In the genomic region with DNA sequence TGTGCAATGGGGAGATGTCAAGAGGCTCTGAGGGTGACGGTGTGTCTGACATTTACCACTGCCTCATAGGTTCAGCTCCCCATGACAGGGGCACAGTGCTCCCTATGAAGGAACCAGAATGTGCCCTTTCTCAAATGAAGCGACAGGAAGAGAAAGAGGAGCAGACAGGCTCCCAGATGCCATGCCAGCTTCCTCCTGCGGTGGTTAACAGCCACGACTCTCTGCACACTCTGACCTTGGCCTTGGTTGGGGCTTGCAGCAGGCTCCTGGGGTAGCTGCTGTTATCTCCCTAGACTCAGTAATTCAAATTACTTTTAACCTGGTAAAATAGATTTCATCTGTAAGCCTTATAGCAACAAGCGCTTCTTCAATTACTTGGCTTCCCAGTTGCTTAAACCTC, we compare ENCODE assay signal across 24 mouse cellular contexts.
DNase-seq lines count a peak whose midpoint lies in the region; ATAC-seq and TF ChIP-seq lines count a peak whose summit lies in the region.
"Had no signal": no experiment of that assay in that cellular context is flagged by ENCODE, and none has a peak within 500 bp of the region (broad histone marks: within the 10 kb centered on the region; RNA-seq: fewer than 3 reads in every experiment).

No protein-coding gene starts in this region.

- H3K9me3 ChIP-seq in megakaryocyte, embryonic 14.5 days, result no peaks in the 10 kb centered on the region
- H3K9me3 ChIP-seq: forebrain, embryonic 13.5 days; heart, embryonic 15.5 days; hindbrain, embryonic 15.5 days had no signal

- no peak for ATAC-seq in megakaryocyte, adult 5-6 weeks (ENCODE audit: poor library complexity, severe bottlenecking)
- ATAC-seq in megakaryocyte progenitor cell, adult 5-6 weeks (replicated peaks; ENCODE audit: poor library complexity), result 0 out of 2 replicates have a peak, but pooled peaks have one; percentile 29
- ATAC-seq: CD4-positive, CD25-positive, alpha-beta regulatory T cell, adult 4 months; forebrain, embryonic 13.5 days; forebrain, embryonic 16.5 days had no signal

- peaks cover 6% of the 10 kb centered on the region for H3K27me3 ChIP-seq in megakaryocyte, embryonic 14.5 days (replicated peaks)
- H3K27me3 ChIP-seq in cerebellum, adult 2 months (ENCODE audit: control insufficient read depth, insufficient read depth, low read length), result no peaks in the 10 kb centered on the region
- H3K27me3 ChIP-seq: forebrain, embryonic 13.5 days; heart, embryonic 15.5 days; hindbrain, embryonic 15.5 days had no signal

- H3K27ac ChIP-seq in cerebellum, adult 2 months (ENCODE audit: insufficient read depth, low read length), result no peak overlapping the region
- H3K27ac ChIP-seq: forebrain, embryonic 10.5 days; forebrain, embryonic 13.5 days; heart, embryonic 15.5 days; hindbrain, embryonic 15.5 days had no signal

- H3K36me3 ChIP-seq in megakaryocyte, embryonic 14.5 days (replicated peaks; ENCODE audit: low read length), result no peaks in the 10 kb centered on the region
- H3K36me3 ChIP-seq: forebrain, embryonic 10.5 days; heart, embryonic 15.5 days; hindbrain, embryonic 15.5 days had no signal

- TF ChIP-seq POLR2A in cerebellum, adult 2 months (IDR thresholded peaks at IDR 0.05; ENCODE audit: borderline replicate concordance, insufficient read depth, low read length), result no peak

- 64% methylated on average over 5 of the region's 5 CpGs for WGBS in cerebellum, adult 2 months

- TF ChIP-seq CTCF in cerebellum, adult 2 months (IDR thresholded peaks at IDR 0.05; ENCODE audit: borderline replicate concordance, insufficient read depth, low read depth, low read length), result no peak

- peak overlapping the region; percentile 44 for H3K4me3 ChIP-seq in megakaryocyte, embryonic 14.5 days (replicated peaks)
- no peak overlapping the region for H3K4me3 ChIP-seq in cerebellum, adult 2 months (replicated peaks; ENCODE audit: insufficient read depth, low read depth, low read length)
- H3K4me3 ChIP-seq: forebrain, embryonic 10.5 days; forebrain, embryonic 13.5 days; heart, embryonic 15.5 days; hindbrain, embryonic 15.5 days had no signal

- peaks cover 12% of the 10 kb centered on the region for H3K4me1 ChIP-seq in megakaryocyte, embryonic 14.5 days
- peaks cover 4% of the 10 kb centered on the region; the same call in 1 of the 2 replicates for H3K4me1 ChIP-seq in cerebellum, adult 2 months (ENCODE audit: control insufficient read depth, insufficient read depth, low read length)

- peak; percentile 50 for DNase-seq in adrenal gland, postnatal 10 days
- DNase-seq in adrenal gland, adult 18-20 months (ENCODE audit: low spot score in 2 of 2), result no peak
- peak; percentile 62 to 71 for DNase-seq in adrenal gland, postnatal 36 days
- no peak for DNase-seq in kidney, postnatal 4 days
- DNase-seq in cerebellum, adult 2 months, result no peak
- DNase-seq: cerebellum, adult 11 months; cerebellum, adult 8-10 months; cerebellum, postnatal 10 days; cerebellum, postnatal 36 days; gastrocnemius, postnatal 10 days; heart, adult 18-20 months; heart, postnatal 10 days; heart, postnatal 36 days; kidney, adult 11 months; kidney, adult 8-10 months had no signal

Comparison
In these comparisons a context has a peak if more than half of its experiments do, and no peak if none do; other contexts are left out.
1. DNase-seq: peak in adrenal gland, postnatal 10 days (single experiment) and adrenal gland, postnatal 36 days (2 of 2); none in adrenal gland, adult 18-20 months (0 of 2), kidney, postnatal 4 days (0 of 2) and cerebellum, adult 2 months (0 of 2).